Mouse (Mus musculus): ENCODE measurements around the gene Tmem108.

The Tmem108 gene

DNA sequence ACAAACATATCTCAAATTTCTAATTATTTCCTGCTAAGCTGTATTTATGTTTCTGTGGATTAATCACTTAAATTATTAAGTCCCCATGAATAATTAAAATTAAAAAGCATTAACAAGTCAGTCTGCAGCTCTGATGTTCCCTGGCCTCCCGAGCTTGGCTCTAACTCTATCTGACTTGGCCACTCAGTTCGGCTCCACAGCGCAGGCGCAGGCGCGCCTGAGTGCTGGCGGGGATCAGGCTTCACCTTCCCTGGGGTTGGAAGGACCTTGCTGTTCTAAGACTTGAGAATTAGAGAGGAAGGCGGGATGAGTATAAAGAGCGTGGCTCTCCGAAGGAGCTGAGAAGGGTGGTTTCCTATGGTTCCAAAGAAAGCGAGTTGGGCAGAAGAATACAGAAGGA lies 41.6 kb downstream of the Tmem108 start:
- no peak for DNase-seq (ENCODE audit: low read depth)

DNA sequence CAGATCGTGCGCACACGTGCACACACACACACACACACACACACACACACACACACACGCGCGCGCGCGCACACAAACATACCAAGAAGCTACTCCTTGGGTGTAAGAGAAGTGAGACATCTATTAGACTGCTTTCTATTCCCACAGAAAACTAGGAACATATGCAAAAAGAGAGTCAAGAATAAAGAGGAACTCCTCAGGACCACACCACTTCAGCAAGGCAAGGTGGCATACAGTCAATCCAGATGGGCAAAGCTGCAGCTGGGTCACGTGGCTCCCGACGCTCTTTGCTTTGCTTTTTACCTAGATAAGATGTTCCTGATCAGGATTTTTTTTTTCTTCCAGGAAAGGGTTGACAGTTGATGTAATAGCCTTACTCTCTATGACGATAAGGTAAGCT lies 45.6 kb downstream of the Tmem108 start:
- no peak for DNase-seq (ENCODE audit: low read depth)

DNA sequence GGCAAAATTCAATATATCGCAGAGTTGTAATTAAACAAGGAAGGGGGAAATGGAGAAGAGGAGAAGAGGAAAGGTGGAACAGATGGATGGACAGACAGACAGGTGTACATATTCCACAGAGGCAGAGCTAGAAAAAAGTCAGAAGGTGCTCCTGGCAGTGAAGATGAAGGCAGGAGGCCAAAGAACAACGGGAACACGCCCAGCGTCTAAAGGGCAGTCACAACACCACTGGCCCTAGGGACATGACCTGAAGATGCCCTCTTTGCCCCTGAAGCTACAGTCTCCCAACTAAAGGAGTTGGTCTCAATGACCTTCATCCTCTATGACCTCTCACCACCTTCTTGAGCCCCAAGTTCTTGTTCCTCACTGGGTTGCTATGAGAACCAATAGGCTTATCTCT lies 46.3 kb downstream of the Tmem108 start:
- no peak for DNase-seq (ENCODE audit: low read depth)

DNA sequence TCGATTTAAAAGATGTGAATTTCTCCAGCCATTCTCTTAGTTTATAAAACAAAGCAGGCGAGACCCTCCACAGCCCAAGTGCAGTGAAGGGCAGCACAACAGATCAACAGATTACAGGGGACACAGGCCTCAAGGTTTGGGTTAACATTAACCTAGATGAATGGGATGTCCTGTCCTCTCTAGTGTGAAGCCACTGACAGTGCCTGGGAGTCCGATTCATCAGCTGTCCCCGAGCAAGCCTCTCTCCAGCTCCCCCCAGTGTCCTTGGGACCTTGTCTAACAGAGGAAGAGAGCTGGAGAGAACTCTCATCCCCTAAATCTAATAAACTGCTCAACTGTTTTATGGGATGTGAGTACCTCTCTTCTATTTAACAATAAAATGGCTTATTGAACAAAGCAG lies 48.4 kb downstream of the Tmem108 start:
- DNase-seq (ENCODE audit: low read depth) = no peak

DNA sequence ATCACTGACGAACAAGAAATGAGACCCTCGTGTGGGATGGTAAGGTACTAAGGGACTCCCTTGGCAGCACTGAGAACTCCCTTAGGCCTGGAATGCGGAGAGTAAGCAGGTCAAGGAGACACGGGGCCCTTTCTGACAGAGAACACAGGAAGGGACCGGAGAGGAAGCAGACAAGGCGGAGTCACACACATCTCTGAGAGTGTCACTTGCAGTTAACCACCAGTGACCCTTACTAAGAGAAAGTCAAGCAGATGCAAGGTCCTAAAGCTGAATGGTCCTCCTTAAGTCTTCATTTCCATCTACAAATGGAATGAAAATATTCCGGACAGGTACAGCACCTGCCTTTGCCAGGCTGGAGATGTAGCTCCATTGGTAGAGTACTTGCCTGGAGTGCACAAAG lies 48.9 kb downstream of the Tmem108 start:
- DNase-seq (ENCODE audit: low read depth) = no peak

DNA sequence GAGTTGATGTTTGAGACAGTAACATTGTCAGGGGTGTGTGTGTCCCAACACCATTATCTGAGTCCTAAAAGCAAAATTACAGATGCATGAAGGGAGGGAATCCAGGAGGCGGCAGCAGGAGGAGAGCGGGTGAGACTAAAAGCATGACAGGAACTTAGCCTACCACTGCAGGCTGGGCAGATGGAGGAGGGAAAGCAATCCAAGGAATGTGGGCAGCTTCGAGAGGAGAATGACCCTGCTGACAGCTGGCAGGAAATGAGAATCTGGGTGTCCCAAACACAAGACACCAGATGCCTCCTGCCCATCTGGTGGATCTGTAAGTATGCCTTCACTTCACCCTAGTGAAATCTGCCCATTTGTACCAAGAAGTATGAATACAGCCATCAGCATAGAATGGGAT lies 51.9 kb downstream of the Tmem108 start:
- no peak for DNase-seq (ENCODE audit: low read depth)

DNA sequence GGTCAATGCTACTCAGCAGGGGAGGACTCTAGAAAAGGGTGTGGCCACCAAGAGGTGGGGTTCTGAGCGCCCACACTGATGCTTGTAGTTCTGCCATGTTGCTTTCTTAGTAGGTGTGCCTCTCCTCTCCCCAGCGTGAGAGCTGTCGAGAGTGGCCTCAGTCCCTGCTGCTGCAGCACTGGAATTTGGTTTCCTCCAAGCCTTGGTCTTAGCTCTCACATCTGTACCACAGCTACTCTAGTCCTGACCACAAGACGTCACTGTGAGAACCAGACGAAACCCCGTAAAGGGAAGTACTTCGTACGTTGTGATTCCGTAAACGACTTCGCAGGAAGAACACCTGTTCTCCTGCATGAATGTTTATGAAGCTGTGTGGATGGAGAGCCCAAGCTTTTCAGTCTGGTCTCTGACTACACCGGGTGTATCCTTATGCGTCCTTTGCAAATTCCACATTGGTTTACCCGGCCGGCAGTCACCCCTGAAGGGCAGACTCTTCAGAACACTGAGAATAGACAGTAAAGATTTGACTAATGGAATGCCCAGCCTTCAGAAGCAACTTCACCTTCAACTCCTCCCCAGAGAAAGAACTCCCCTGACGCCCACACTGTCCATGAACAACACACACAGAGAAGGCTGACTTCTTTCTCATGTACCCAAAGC lies 53.0 kb downstream of the Tmem108 start:
- peak; percentile 29 for DNase-seq (ENCODE audit: low read depth)

DNA sequence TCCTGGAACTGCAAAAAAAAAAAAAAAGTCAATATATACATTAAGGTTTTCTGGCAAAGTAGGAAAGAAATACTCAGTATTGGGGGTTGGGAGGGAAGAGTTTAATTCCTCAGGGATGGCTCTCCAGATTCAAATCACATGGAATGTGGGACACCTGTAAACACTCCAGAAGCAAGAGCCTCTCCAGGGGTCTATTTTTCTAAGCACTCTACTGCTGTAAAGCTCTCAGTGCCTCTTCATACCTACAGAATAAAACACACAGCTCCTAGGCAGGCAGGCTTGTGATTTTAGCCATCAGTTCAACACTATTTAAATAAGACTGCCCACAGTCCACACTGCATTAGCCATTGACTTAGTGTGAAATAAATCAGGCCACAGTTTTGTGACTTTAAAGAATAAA lies 53.8 kb downstream of the Tmem108 start:
- DNase-seq (ENCODE audit: low read depth) = no peak

DNA sequence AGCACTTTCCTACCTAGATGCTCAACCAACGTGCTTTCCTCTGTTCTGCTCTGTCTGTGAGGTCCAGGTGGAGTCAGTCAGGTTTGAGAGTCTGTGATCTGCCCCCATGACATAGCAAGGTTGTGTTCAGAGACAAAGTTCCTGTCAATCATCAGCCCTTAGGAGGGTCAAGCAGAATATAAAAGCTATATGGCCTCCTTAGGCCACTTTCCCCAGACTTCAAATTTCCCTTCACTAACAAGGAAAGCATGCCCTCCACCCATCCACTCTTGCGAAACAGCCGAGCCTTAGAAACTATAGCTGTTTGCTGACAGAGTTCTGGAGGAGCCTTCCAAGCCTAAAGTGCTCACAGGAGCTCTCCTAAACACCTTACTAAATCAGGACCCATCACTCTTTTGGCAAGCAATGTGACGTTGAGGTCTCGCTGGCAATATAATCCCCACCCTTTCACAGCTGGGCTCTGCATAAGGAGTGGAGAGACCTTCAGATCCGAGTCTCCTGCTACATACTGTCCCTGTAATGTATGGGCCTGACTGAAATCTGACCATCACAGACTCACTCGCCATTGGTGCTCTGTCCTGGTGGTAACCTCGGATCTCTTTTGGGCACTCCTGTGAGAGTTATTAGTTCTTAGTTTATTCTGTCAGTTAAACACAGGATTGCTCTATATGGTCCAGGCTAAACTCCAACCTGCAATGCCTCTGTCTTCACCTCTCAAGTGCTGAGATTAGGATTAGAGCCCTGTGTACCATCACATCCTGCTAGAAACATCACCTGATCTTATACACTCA lies 54.4 kb downstream of the Tmem108 start:
- DNase-seq (ENCODE audit: low read depth) = no peak

DNA sequence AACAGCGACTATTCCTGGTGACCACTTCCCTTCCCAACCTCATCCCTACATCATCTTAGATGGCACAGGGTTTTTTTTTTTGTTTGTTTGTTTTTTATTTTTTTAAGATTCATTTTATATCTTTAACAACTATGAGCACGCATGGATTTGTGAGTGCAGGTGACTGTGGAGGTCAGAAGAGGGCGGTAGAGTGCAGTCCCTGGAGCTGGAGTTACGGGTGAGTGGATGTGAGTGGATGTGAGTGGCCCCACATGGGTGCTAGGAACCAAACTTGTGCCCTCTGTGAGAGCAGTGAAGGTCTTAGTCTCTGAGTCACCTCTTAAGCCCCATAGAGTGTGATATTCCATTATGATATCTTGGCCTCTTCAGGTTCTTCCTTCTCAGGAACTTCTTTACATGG lies 55.9 kb downstream of the Tmem108 start:
- DNase-seq (ENCODE audit: low read depth) = no peak

DNA sequence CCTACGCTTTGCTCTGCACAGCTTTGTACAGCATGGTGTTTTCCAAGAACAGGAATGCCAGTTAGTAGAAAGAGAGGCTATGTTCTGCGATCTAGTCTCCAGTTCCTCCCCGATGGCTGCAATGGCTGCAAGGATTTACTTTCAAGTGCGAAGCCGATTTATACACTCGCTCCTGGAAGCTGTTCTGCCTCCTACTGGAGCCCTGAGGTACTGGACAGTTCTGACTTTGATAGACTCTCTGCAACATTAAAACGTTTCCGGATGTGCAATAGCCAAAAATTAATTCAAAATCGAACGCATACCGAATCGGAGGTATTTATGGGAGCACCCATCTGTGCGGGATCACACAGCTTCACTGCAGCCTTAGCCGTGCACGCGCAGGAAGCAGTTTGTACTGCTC lies 58.6 kb downstream of the Tmem108 start:
- DNase-seq (ENCODE audit: low read depth) = no peak

DNA sequence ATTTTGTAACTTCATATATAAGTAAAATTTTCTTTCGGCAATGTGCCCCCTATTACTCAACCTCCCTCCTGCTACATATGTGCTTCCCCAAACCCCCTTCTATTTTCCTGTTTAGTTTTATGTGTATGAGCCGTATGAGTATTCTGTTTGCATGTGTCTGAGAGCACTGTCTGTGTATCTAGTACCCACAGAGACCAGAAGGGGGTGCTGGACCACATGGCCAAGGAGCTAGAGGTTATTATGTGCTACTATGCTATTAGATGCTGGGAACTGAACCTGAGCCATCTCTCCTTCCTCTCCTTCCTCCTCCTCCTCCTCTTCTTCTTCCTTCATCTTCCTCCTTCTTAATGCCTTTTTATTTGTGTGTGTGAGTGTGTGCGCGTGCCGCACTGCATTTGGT lies 59.2 kb downstream of the Tmem108 start:
- DNase-seq (ENCODE audit: low read depth) = no peak

DNA sequence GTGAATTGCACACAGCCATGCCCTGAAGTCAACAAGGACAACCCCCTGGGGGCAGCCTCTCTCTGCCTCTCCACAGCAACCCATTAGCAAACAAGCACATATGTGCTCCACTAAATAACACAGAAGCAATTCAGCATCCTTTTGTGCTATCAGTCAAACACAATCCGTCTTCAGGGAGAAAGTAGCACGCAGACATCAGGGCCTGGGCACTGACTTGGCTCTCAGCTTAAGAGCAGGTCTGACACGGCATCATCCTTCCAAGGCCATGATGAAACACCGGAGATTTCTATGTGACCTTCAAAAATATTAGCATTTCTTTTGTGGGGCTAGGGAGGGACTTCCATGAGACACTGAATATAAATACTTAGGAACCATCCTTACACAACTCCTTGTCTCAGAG lies 60.2 kb downstream of the Tmem108 start:
- no peak for DNase-seq (ENCODE audit: low read depth)

DNA sequence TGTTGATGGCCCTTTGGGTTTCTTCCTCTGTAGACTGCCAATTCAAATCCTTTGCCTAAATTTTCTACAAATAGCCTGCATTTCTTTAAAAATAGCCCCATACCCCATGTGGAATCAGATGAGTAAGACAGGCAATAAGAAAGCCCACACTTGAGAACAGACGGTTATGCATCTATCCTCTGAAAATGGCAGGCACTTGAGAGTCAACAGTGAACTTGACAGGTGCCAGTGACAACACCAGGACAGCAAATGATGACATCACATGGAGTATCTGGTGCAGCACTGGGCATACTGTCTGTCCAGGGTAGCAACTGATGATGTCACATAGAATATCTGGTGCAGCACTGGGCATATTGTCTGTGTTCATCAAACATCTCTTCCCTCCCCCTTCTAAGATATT lies 61.4 kb downstream of the Tmem108 start:
- no peak for DNase-seq (ENCODE audit: low read depth)

DNA sequence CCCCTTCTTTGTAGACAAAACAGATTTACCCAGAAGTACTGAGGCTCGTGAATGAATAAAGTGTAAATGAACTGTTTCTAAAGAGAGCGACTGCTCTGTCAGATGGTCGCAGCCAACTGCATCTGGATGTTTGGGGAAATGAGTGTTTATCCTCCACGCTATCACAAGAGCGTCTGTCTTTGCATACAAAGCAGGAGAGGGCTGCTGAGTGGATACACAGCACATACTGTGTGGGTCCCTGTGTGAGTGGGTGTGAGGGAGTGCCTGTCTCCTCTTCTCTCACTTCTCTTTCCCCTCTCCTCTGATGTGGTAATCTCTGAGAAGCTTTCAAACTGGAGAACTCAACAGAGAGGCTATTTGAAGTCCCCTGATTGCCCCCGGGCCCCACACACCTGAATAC lies 64.7 kb downstream of the Tmem108 start:
- no peak for DNase-seq (ENCODE audit: low read depth)

DNA sequence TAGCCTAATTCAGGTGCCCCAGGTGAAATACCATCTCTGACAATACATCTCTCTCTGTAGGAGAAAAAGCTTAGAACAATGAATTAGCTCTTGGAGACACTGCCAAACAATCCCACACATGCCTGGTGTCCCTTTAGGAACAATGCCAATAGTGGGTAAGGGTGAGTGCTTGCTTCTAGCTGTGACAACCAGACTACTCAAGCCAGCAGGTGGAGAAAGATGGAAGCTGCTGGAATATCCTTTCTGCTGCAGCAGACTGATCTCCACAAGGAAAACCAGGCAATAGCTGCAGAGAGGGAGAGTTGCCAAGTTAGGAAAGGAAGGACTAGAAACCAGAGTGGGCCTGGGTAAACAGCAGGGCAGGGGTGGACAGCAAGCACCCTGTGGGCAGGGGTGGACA lies 67.8 kb downstream of the Tmem108 start:
- no peak for DNase-seq (ENCODE audit: low read depth)

DNA sequence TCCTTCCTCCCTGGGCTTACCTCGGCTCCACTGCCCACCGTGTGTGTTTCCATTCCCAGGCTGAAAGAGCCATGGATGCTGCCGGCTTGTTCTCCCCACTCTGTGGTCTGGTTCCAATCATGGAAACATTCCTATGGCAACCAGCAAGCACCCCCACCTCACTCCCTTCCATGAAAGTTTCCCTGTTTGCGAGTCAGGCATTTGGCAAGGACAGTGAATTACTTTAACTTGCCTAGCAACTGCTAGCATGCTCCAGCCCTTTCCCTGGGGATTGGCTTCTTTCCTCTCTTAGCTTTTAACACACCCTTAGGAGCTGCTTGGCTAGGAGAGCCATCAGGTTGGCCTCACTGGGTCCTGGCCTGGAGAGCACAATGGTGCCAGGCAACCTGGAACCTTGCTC lies 68.9 kb downstream of the Tmem108 start:
- DNase-seq (ENCODE audit: low read depth) = no peak

DNA sequence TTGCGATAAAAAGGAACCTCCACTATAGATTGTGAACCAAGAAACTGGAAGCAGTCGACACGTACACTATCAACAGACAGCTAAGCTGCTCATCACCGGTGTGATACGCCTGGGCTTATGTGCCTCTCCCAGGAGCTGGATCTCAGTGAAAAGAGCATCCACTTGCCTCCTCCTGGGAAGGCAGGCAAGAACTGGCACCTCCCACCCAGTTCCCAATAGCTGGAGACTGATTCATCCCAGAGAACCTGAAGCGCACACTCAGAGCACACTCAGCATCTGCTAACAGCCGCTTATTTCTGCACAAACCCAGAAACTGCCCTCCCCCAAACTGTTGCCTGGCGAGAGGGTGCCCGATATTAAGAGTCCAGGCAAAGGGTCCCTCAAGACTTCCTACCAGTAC lies 69.8 kb downstream of the Tmem108 start:
- DNase-seq (ENCODE audit: low read depth) = no peak

DNA sequence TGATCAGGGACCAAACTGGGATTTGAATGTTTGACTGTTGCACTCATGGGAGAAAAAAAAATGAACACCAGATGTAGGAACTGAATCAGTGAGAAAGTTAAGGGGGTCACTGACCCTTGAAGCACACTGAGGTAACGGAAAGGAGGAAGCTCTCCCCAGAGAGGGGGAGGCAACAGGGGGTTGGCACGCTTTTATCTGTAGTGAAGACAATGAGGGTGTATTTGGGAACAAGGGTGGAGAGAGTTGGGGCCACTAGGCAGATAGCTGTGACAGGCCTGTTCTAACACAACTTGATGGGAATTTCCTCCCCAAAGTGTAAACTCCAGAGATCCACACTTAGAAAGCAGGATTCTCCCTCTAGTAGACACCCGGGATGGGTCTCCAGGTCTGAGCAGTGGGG lies 71.2 kb downstream of the Tmem108 start:
- no peak for DNase-seq (ENCODE audit: low read depth)

DNA sequence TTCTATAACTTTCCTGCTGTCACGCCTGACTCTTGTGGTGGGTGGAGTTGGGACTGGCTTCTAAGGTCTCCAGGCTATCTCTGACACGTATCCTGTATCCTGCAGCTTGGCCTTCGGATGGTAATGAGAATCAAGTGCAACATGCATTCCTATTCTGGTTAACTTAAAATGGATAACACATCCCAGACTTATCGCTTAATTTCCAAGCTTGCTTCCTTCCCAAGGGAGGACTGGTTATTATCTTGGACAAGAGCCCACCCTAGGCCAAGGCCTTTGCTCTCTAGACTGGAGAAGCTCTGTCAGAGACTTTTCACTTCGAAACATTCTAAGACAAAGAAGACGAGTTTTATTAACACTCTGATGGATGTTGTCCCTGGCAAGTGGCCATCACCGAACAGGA lies 71.9 kb downstream of the Tmem108 start:
- no peak for DNase-seq (ENCODE audit: low read depth)

DNA sequence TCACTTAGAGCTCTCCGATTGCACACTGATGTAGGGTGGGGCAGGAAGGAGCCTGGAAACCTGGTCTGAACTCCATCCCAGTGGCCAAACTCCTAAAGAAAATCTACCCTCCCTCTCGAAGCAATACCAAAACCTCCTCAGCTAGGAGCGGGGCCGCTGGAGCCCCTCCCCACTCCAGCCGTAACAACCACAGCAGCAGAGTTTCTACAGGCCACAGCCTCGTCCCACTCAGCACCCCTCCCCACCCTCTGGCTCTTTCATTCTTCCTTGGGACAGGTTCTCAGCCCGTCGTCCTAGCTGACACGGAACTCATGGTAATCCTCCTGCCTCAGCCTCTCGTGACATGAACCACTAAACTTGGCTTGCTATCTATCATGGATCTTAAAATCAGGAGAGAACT lies 72.6 kb downstream of the Tmem108 start:
- DNase-seq (ENCODE audit: low read depth) = no peak

DNA sequence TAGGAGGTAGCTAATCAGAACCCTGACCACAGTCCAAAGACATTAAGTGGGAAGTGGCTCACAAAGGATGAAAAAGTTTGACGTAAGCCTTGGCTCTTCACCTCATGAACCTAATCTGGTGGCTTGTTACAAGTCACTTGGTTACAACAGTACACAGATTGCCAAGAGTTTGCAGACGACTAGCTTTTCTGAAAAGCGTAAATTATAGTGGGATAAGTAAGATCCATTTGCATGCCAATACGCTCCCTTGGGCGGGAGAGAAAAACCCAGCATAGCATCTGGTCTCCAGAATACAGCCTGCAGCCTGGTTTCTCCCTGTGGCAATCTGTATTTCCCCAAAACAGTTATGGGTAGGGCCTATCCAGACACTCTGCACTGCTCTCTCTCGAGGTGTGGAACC lies 74.5 kb downstream of the Tmem108 start:
- no peak for DNase-seq (ENCODE audit: low read depth)

DNA sequence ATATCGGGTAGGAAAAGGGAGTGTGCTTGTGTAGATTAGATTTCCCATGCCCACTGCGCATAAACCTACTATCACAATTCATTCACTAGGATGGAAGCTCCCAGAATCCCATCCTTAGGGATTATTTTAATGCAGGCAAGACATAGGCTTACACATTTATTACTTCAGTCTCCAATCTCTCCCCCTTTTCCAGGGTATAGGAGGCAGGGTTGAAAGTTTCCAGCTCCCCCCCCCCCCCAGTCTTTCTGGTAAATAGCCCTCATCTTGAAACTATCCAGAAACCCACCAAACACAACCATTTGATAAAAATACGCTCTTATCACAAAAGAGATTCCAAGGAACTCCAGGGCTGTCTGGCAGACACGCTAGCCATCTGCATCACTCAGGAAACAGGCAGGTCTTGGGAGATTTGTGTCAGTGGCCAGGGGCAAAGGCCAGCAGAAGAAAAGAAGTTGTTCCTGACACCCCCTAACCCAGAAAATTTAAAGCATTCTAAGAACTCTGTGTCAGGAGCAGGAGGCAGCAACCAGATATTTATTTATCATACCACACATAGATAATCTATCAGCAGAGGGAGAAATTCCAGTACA lies 79.8 kb downstream of the Tmem108 start:
- no peak for DNase-seq (ENCODE audit: low read depth)

DNA sequence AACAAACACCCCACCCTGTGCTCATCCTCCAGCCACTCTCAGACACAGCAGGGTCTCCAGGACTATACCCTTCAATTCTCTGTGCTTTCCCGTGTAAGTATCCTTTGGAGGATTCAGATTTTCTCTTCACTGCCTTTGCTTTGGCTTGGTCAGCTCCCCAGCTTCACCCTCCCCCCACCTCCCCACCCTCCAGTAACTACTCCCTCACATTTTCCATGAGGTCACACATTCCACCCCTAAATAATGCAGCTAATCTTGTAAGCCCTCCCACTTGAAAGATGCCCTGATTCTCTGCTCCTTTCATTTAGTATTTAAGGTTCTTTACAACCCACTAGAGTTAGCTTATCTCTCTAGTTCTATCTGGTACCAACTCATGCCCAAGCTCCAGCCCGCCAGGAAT lies 82.4 kb downstream of the Tmem108 start:
- no peak for DNase-seq (ENCODE audit: low read depth)
